Mouse (Mus musculus) CH12.LX (cell line): Measurements from ENCODE around the gene Plaur.

Experiments
- CTCF ChIP-seq, 2 experiments: IDR thresholded peaks in 1 of 2; conservative IDR thresholded peaks in 1 of 2; 2 replicates each; pipeline ENCODE4 v1.5.1; 2011 to 2012; ENCODE audit warnings: low read depth in 2 of 2, low read length in 2 of 2, improper control_type of control experiment in 1 of 2, inconsistent platforms in 1 of 2, mild to moderate bottlenecking in 1 of 2, moderate library complexity in 1 of 2
- ELF1 ChIP-seq: IDR thresholded peaks from 2 replicates; pipeline ENCODE4 v1.6.1; 2014; ENCODE audit warnings: low read depth, mild to moderate bottlenecking, inconsistent platforms, low read length, improper control_type of control experiment
- EP300 ChIP-seq: IDR thresholded peaks from 2 replicates; pipeline ENCODE4 v1.6.1; 2011; ENCODE audit warnings: low read length, improper control_type of control experiment
- GABPA ChIP-seq: IDR thresholded peaks from 2 replicates; pipeline ENCODE4 v1.6.1; 2012; ENCODE audit warnings: low read depth, low read length, improper control_type of control experiment, inconsistent platforms; ENCODE audit not compliant: insufficient replicate concordance
- JUN ChIP-seq: IDR thresholded peaks from 2 replicates; pipeline ENCODE4 v1.6.1; 2011; ENCODE audit warnings: low read depth, mild to moderate bottlenecking, low read length, improper control_type of control experiment, moderate library complexity; ENCODE audit not compliant: insufficient read depth
- MEF2A ChIP-seq: IDR thresholded peaks from 2 replicates; pipeline ENCODE4 v1.6.1; 2014; ENCODE audit warnings: low read depth, mild to moderate bottlenecking, inconsistent platforms, low read length, improper control_type of control experiment, borderline replicate concordance
- POLR2A ChIP-seq: IDR thresholded peaks from 2 replicates; pipeline ENCODE4 v1.6.1; 2011; ENCODE audit warnings: low read depth, mild to moderate bottlenecking, improper control_type of control experiment, low read length
- RAD21 ChIP-seq: IDR thresholded peaks from 2 replicates; pipeline ENCODE4 v1.6.1; 2011; ENCODE audit warnings: low read depth, mild to moderate bottlenecking, low read length, improper control_type of control experiment, moderate library complexity
- UBTF ChIP-seq: IDR thresholded peaks from 2 replicates; pipeline ENCODE4 v1.6.1; 2012; ENCODE audit warnings: low read depth, mild to moderate bottlenecking, inconsistent platforms, low read length, improper control_type of control experiment, moderate library complexity
- ZC3H11A ChIP-seq: IDR thresholded peaks from 2 replicates; pipeline ENCODE4 v1.6.1; 2012; ENCODE audit warnings: low read depth, mild to moderate bottlenecking, inconsistent platforms, low read length, improper control_type of control experiment

DNA sequence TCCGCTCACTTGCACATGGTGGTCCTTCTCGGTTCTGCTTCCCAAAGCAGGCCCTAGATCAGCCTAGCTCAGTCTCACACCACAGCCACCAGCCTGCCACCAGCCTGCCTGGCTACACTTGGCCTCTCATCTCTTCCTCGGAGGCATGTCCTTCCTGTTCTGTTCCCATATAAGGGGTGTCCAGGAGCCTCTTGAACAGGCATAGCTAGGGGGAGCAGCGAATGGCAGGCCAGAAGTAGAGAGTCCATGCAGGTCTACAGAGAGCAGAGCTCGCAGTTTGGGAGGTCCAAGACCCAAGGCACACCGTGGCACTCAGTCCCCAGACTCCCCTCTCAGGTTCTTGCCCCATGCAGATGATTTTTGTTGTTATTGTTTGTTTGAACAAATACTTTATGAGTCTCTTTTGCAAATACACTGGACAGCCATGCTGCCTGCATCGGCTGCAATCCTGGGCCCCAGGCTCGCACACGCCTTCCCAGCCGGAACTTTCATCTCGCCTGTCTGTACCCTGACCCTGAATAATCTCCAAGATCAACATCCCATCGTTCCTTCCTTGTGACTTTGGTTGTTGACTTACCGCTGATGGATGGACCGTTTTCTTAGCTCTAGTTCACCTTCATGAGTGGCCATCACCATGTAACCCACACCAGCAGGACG, 39.0 kb upstream of the Plaur start:
- TF ChIP-seq UBTF, result no peak
- no peak for TF ChIP-seq ELF1
- TF ChIP-seq CTCF (conservative IDR thresholded peaks at IDR 0.05 in 1 of 2, IDR thresholded peaks at IDR 0.05 in 1 of 2; ENCODE audit: low read depth in 2 of 2, low read length in 2 of 2), result no peak
- TF ChIP-seq POLR2A, result no peak
- TF ChIP-seq RAD21, result no peak
- TF ChIP-seq MEF2A, result no peak
- TF ChIP-seq EP300, result no peak
- no peak for TF ChIP-seq GABPA
- no peak for TF ChIP-seq JUN
- no peak for TF ChIP-seq ZC3H11A
